Mouse (Mus musculus): ENCODE results near the gene Smok3a.
"Not testable (repeated sequence)": the region's sequence is repeated elsewhere in the genome, so short reads cannot be mapped to it uniquely, and the experiment has no call there.

The Smok3a gene

GRCm38 (mm10) chr5:138020961-138021479 is at the start of gene Smok3a, which contains the start of gene Smok3b:
Gene Smok3a, plus strand, starts transcription at chr5:138021261.
Gene Smok3b, plus strand, starts transcription at chr5:138021429.
- DNase-seq: not testable (repeated sequence)

GRCm38 (mm10) chr5:137973161-137973560 is 47.9 kb upstream of the Smok3a start:
- no peak for DNase-seq

- no peak for DNase-seq
Measured at GRCm38 (mm10) chr5:137973738-137974137, 47.3 kb upstream of the Smok3a start.

- no peak for DNase-seq
Measured at GRCm38 (mm10) chr5:137974724-137975123, 46.3 kb upstream of the Smok3a start.

GRCm38 (mm10) chr5:137975434-137975833 is 45.6 kb upstream of the Smok3a start:
- no peak for DNase-seq

GRCm38 (mm10) chr5:137977291-137977690 is 43.8 kb upstream of the Smok3a start:
- DNase-seq: no peak

- no peak for DNase-seq
Measured at GRCm38 (mm10) chr5:137979081-137979480, 42.0 kb upstream of the Smok3a start.

GRCm38 (mm10) chr5:137981300-137981699 is 39.8 kb upstream of the Smok3a start, which contains the start of gene Azgp1:
Gene Azgp1, plus strand, starts transcription at chr5:137981520.
- no peak for DNase-seq

GRCm38 (mm10) chr5:137986351-137986750 is 34.7 kb upstream of the Smok3a start:
- no peak for DNase-seq

GRCm38 (mm10) chr5:138009437-138009836 is 11.6 kb upstream of the Smok3a start:
- no peak for DNase-seq

GRCm38 (mm10) chr5:138012382-138012781 is 8.7 kb upstream of the Smok3a start:
- DNase-seq: no peak

- DNase-seq: no peak
Measured at GRCm38 (mm10) chr5:138016530-138016929, 4.5 kb upstream of the Smok3a start.

- no peak for DNase-seq
Measured at GRCm38 (mm10) chr5:138016997-138017396, 4.1 kb upstream of the Smok3a start.

- not testable (repeated sequence) for DNase-seq
Measured at GRCm38 (mm10) chr5:138019577-138019976, 1.5 kb upstream of the Smok3a start.

GRCm38 (mm10) chr5:138052894-138053293 is 31.8 kb downstream of the Smok3a start, which contains the start of gene Smok3c:
Gene Smok3c, plus strand, starts transcription at chr5:138053194.
- not testable (repeated sequence) for DNase-seq

- no peak for DNase-seq
Measured at GRCm38 (mm10) chr5:138073803-138074202, 52.7 kb downstream of the Smok3a start.

- DNase-seq: no peak
Measured at GRCm38 (mm10) chr5:138075684-138076083, 54.6 kb downstream of the Smok3a start.

- no peak for DNase-seq
Measured at GRCm38 (mm10) chr5:138076148-138076547, 55.1 kb downstream of the Smok3a start.

- no peak for DNase-seq
Measured at GRCm38 (mm10) chr5:138080456-138080855, 59.4 kb downstream of the Smok3a start.

GRCm38 (mm10) chr5:138081446-138081845 is 60.4 kb downstream of the Smok3a start:
- DNase-seq: no peak

- DNase-seq: no peak
Measured at GRCm38 (mm10) chr5:138083318-138083900, 62.3 kb downstream of the Smok3a start.

- no peak for DNase-seq
Measured at GRCm38 (mm10) chr5:138083936-138084335, 62.9 kb downstream of the Smok3a start.
